Mouse (Mus musculus): ENCODE measurements around the gene Etl4. TPM values are rescaled to one million over a fixed set of nuclear protein-coding genes. Genes with fewer than 3 reads are reported as not detected.

The Etl4 gene
- polyA plus RNA-seq, 1 experiment from 2014 or later = 7.2 TPM

- H3K9ac ChIP-seq (replicated peaks) = no peak overlapping the region
- peaks cover 4% of the 10 kb centered on the region; the same call in 1 of the 2 replicates for H3K27me3 ChIP-seq (replicated peaks)
- no peak for ATAC-seq (ENCODE audit: low FRiP score)
- no peak overlapping the region for H3K4me2 ChIP-seq
- H3K27ac ChIP-seq (replicated peaks) = no peak overlapping the region
- peaks cover 20% of the 10 kb centered on the region for H3K4me1 ChIP-seq
- no peaks in the 10 kb centered on the region for H3K9me3 ChIP-seq (replicated peaks)
- WGBS = 93% methylated on average over 8 of the region's 8 CpGs
- no peaks in the 10 kb centered on the region for H3K36me3 ChIP-seq
- H3K4me3 ChIP-seq (replicated peaks) = no peak overlapping the region
Observed at GRCm38 (mm10) chr2:20516270-20516865, 606.8 kb downstream of the Etl4 start.

- no peak for ATAC-seq (ENCODE audit: low FRiP score)
- Histone ChIP-seq H3K9me3 (replicated peaks) (no peaks in the 10 kb centered on the region), H3K27me3 (replicated peaks) (peaks cover 4% of the 10 kb centered on the region; the same call in 1 of the 2 replicates), H3K4me2 (no peak overlapping the region), H3K36me3 (no peaks in the 10 kb centered on the region), H3K4me1 (peaks cover 20% of the 10 kb centered on the region), H3K4me3 (replicated peaks) (no peak overlapping the region), H3K27ac (replicated peaks) (no peak overlapping the region), H3K9ac (replicated peaks) (no peak overlapping the region)
- 90% methylated on average over 2 of the region's 2 CpGs for WGBS
Observed at GRCm38 (mm10) chr2:20517853-20518252, 608.3 kb downstream of the Etl4 start.

GRCm38 (mm10) chr2:20518506-20518905 lies 608.9 kb downstream of the Etl4 start:
- Histone ChIP-seq H3K36me3 (no peaks in the 10 kb centered on the region), H3K9ac (replicated peaks) (no peak overlapping the region), H3K4me1 (peaks cover 20% of the 10 kb centered on the region), H3K4me3 (replicated peaks) (no peak overlapping the region), H3K27ac (replicated peaks) (no peak overlapping the region), H3K9me3 (replicated peaks) (no peaks in the 10 kb centered on the region), H3K27me3 (replicated peaks) (peaks cover 4% of the 10 kb centered on the region; the same call in 1 of the 2 replicates), H3K4me2 (no peak overlapping the region)
- WGBS = 44% methylated on average over 2 of the region's 2 CpGs
- ATAC-seq (ENCODE audit: low FRiP score) = no peak

GRCm38 (mm10) chr2:20519447-20520098 lies 610.0 kb downstream of the Etl4 start:
- Histone ChIP-seq H3K27me3 (replicated peaks) (peaks cover 4% of the 10 kb centered on the region; the same call in 1 of the 2 replicates), H3K9ac (replicated peaks) (peak overlapping the region; percentile 28; the same call in 1 of the 2 replicates), H3K4me3 (replicated peaks) (peak overlapping the region; percentile 45), H3K9me3 (replicated peaks) (no peaks in the 10 kb centered on the region), H3K36me3 (no peaks in the 10 kb centered on the region), H3K27ac (replicated peaks) (no peak overlapping the region; the same call in 1 of the 2 replicates), H3K4me2 (peak overlapping the region; percentile 92), H3K4me1 (peaks cover 20% of the 10 kb centered on the region)
- ATAC-seq (ENCODE audit: low FRiP score) = peak; percentile 75
- under 1% methylated on average over 39 of the region's 39 CpGs for WGBS

- Histone ChIP-seq H3K4me2 (peak overlapping the region; percentile 92), H3K27ac (replicated peaks) (no peak overlapping the region), H3K27me3 (replicated peaks) (peaks cover 4% of the 10 kb centered on the region; the same call in 1 of the 2 replicates), H3K4me1 (peaks cover 20% of the 10 kb centered on the region), H3K36me3 (no peaks in the 10 kb centered on the region), H3K9me3 (replicated peaks) (no peaks in the 10 kb centered on the region), H3K9ac (replicated peaks) (peak overlapping the region; percentile 10; the same call in 1 of the 2 replicates), H3K4me3 (replicated peaks) (peak overlapping the region; percentile 45)
- 0% methylated on average over 12 of the region's 12 CpGs for WGBS
- peak; percentile 70 for ATAC-seq (ENCODE audit: low FRiP score)
Observed at GRCm38 (mm10) chr2:20520099-20520475, 610.5 kb downstream of the Etl4 start.

GRCm38 (mm10) chr2:20520636-20521595 lies 611.3 kb downstream of the Etl4 start:
- Histone ChIP-seq H3K4me3 (replicated peaks) (peak overlapping the region; percentile 45), H3K36me3 (no peaks in the 10 kb centered on the region), H3K9me3 (replicated peaks) (no peaks in the 10 kb centered on the region), H3K4me2 (peak overlapping the region; percentile 92), H3K4me1 (peaks cover 20% of the 10 kb centered on the region), H3K27me3 (replicated peaks) (peaks cover 4% of the 10 kb centered on the region; the same call in 1 of the 2 replicates), H3K27ac (replicated peaks) (no peak overlapping the region), H3K9ac (replicated peaks) (0 out of 2 replicates have a peak overlapping the region, but pooled peaks have one; percentile 10)
- WGBS = 33% methylated on average over 23 of the region's 23 CpGs
- peak; percentile 69; the same call in 1 of the 2 replicates for ATAC-seq (ENCODE audit: low FRiP score)

- ATAC-seq (ENCODE audit: low FRiP score) = no peak
- H3K4me2 ChIP-seq = no peak overlapping the region
- WGBS = 68% methylated on average over 11 of the region's 11 CpGs
- H3K9ac ChIP-seq (replicated peaks) = no peak overlapping the region
- no peak overlapping the region for H3K4me3 ChIP-seq (replicated peaks)
- H3K27ac ChIP-seq (replicated peaks) = no peak overlapping the region
- H3K36me3 ChIP-seq = no peaks in the 10 kb centered on the region
- peaks cover 23% of the 10 kb centered on the region for H3K4me1 ChIP-seq
- peaks cover 4% of the 10 kb centered on the region; the same call in 1 of the 2 replicates for H3K27me3 ChIP-seq (replicated peaks)
- H3K9me3 ChIP-seq (replicated peaks) = no peaks in the 10 kb centered on the region
Observed at GRCm38 (mm10) chr2:20521686-20522285, 612.2 kb downstream of the Etl4 start.

GRCm38 (mm10) chr2:20523636-20524035 lies 614.1 kb downstream of the Etl4 start:
- ATAC-seq (ENCODE audit: low FRiP score) = no peak
- H3K9me3 ChIP-seq (replicated peaks) = no peaks in the 10 kb centered on the region
- H3K4me1 ChIP-seq = peaks cover 23% of the 10 kb centered on the region
- no peak overlapping the region for H3K9ac ChIP-seq (replicated peaks)
- H3K27ac ChIP-seq (replicated peaks) = no peak overlapping the region
- no peaks in the 10 kb centered on the region for H3K36me3 ChIP-seq
- H3K27me3 ChIP-seq (replicated peaks) = peaks cover 4% of the 10 kb centered on the region; the same call in 1 of the 2 replicates
- 93% methylated on average over 3 of the region's 3 CpGs for WGBS
- H3K4me2 ChIP-seq = no peak overlapping the region
- no peak overlapping the region for H3K4me3 ChIP-seq (replicated peaks)

GRCm38 (mm10) chr2:20525879-20526593 lies 616.5 kb downstream of the Etl4 start:
- H3K9ac ChIP-seq (replicated peaks) = no peak overlapping the region
- H3K27ac ChIP-seq (replicated peaks) = no peak overlapping the region
- peaks cover 5% of the 10 kb centered on the region; the same call in 1 of the 2 replicates for H3K4me1 ChIP-seq
- no peak overlapping the region for H3K4me2 ChIP-seq
- no peaks in the 10 kb centered on the region for H3K9me3 ChIP-seq (replicated peaks)
- WGBS = 22% methylated on average over 4 of the region's 4 CpGs
- H3K27me3 ChIP-seq (replicated peaks) = peaks cover 2% of the 10 kb centered on the region; the same call in 1 of the 2 replicates
- no peaks in the 10 kb centered on the region for H3K36me3 ChIP-seq
- no peak overlapping the region for H3K4me3 ChIP-seq (replicated peaks)
- no peak for ATAC-seq (ENCODE audit: low FRiP score)

- no peak for ATAC-seq (ENCODE audit: low FRiP score)
- Histone ChIP-seq H3K27me3 (replicated peaks) (no peaks in the 10 kb centered on the region), H3K36me3 (no peaks in the 10 kb centered on the region), H3K9ac (replicated peaks) (no peak overlapping the region), H3K27ac (replicated peaks) (no peak overlapping the region), H3K9me3 (replicated peaks) (no peaks in the 10 kb centered on the region), H3K4me3 (replicated peaks) (no peak overlapping the region), H3K4me2 (no peak overlapping the region), H3K4me1 (peaks cover 3% of the 10 kb centered on the region; the same call in 1 of the 2 replicates)
- WGBS = 94% methylated on average over 3 of the region's 3 CpGs
Observed at GRCm38 (mm10) chr2:20526856-20527255, 617.3 kb downstream of the Etl4 start.

Data from neural tube, embryonic 15.5 days (tissue).